In the genomic region with DNA sequence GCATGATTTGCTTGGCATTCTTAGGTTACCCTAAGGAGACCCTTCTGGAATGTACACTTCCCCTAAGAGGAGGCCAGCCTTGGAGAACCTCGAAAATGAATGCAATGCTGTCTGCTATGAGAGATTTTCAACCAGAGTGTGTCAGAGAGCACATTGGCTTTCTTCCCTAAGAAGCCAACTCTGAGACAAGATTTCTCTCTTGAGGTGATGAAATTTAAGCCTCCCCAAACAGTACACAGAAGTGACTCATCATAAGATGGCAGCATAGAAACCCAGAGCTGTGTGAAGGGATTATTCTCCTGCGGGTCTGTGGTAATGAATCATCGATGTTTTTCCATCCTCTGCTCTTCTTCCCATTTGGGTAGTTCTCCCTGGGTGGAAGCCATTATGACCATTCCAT, we compare ENCODE assay signal across 27 mouse cellular contexts.
A peak's percentile ranks its signal among the peaks of the same experiment; 100 is the strongest.
DNase-seq lines count a peak whose midpoint lies in the region; ATAC-seq and TF ChIP-seq lines count a peak whose summit lies in the region.
"Had no signal": no experiment of that assay in that cellular context is flagged by ENCODE, and none has a peak within 500 bp of the region (broad histone marks: within the 10 kb centered on the region; RNA-seq: fewer than 3 reads in every experiment).

No protein-coding gene starts in this region.

- CTCF ChIA-PET in Patski (lab: Charles Lee) = interaction anchor here (0.8 to 2.0 kb wide), 3 partner anchors 8 to 532 kb away, joined by 3 to 5 read pairs (median 3); no protein-coding TSS in a partner anchor

- no peaks in the 10 kb centered on the region for H3K4me1 ChIP-seq in hindbrain, embryonic 13.5 days (replicated peaks)
- H3K4me1 ChIP-seq: forebrain, embryonic 10.5 days; heart, embryonic 10.5 days; hindbrain, embryonic 15.5 days; liver, embryonic 12.5 days; midbrain, embryonic 10.5 days; midbrain, embryonic 15.5 days had no signal

- no peaks in the 10 kb centered on the region for H3K79me3 ChIP-seq in C2C12 (ENCODE audit: low read depth)

- ATAC-seq in Patski = peak; percentile 95
- ATAC-seq in hindbrain, embryonic 13.5 days (ENCODE audit: low FRiP score) = no peak
- ATAC-seq in CD4-positive, CD25-positive, alpha-beta regulatory T cell, adult 4 months = no peak
- ATAC-seq: forebrain, embryonic 16.5 days; liver, embryonic 12.5 days; liver, postnatal 0 days; midbrain, embryonic 15.5 days had no signal

- no peak overlapping the region for H3K4me2 ChIP-seq in hindbrain, embryonic 13.5 days
- H3K4me2 ChIP-seq: hindbrain, embryonic 15.5 days; liver, embryonic 12.5 days; midbrain, embryonic 15.5 days had no signal

- no peak overlapping the region for H3K27ac ChIP-seq in hindbrain, embryonic 13.5 days
- H3K27ac ChIP-seq: forebrain, embryonic 10.5 days; heart, embryonic 10.5 days; hindbrain, embryonic 15.5 days; liver, embryonic 12.5 days; macrophage; midbrain, embryonic 10.5 days; midbrain, embryonic 15.5 days had no signal

- no peaks in the 10 kb centered on the region for H3K79me2 ChIP-seq in C2C12 (ENCODE audit: control insufficient read depth, insufficient read depth)

- WGBS in hindbrain, embryonic 13.5 days = 92% methylated on average over 3 of the region's 3 CpGs

- H3ac ChIP-seq in C2C12 (ENCODE audit: control insufficient read depth, insufficient read length, low read depth) = no peak overlapping the region

- in situ Hi-C loops in Patski (cut with MboI; ENCODE audit: low pct_unique_long_range_greater_than_20kb) = loop anchor here (25.0 kb wide), 1 partner anchor 230 kb away; a partner anchor contains a TSS

- H3K4me3 ChIP-seq in C2C12 (ENCODE audit: insufficient read depth, poor library complexity, severe bottlenecking) = no peak overlapping the region
- no peak overlapping the region for H3K4me3 ChIP-seq in hindbrain, embryonic 13.5 days
- H3K4me3 ChIP-seq: forebrain, embryonic 10.5 days; heart, embryonic 10.5 days; hindbrain, embryonic 15.5 days; liver, embryonic 12.5 days; midbrain, embryonic 10.5 days; midbrain, embryonic 15.5 days had no signal

- TF ChIP-seq CTCF in C2C12 (IDR thresholded peaks at IDR 0.05; ENCODE audit: control insufficient read depth, insufficient read depth, insufficient read length) (no peak), Patski (IDR thresholded peaks at IDR 0.05) (no peak)

- no peaks in the 10 kb centered on the region for H3K36me3 ChIP-seq in C2C12 (ENCODE audit: control insufficient read depth, insufficient read depth)
- H3K36me3 ChIP-seq in hindbrain, embryonic 13.5 days = no peaks in the 10 kb centered on the region
- H3K36me3 ChIP-seq: forebrain, embryonic 10.5 days; heart, embryonic 10.5 days; hindbrain, embryonic 15.5 days; liver, embryonic 12.5 days; midbrain, embryonic 10.5 days; midbrain, embryonic 15.5 days had no signal

- POLR2A ChIA-PET in Patski (lab: Charles Lee) = no interaction called here

- DNase-seq in Patski (ENCODE audit: low read depth, low spot score) = peak; percentile 99
- peak; percentile 70 for DNase-seq in fibroblast of lung, adult 2 months (ENCODE audit: low read depth)
- DNase-seq in adrenal gland, postnatal 14 days = no peak
- DNase-seq in heart, postnatal 4 days = no peak
- DNase-seq: cerebellum, adult 8-10 months; cerebellum, postnatal 25 days; gastrocnemius, postnatal 14 days; heart, adult 11 months; kidney, adult 2 months; kidney, postnatal 4 days; layer of hippocampus, postnatal 36 days; left cerebral cortex, postnatal 4 days; liver, postnatal 0 days; right cerebral cortex, postnatal 25 days; spleen, adult 18-20 months; thymus, postnatal 25 days had no signal

- H3K9ac ChIP-seq in hindbrain, embryonic 13.5 days = no peak overlapping the region
- H3K9ac ChIP-seq: hindbrain, embryonic 15.5 days; liver, embryonic 12.5 days; liver, postnatal 0 days; midbrain, embryonic 15.5 days had no signal

- H3K27me3 ChIP-seq in C2C12 (ENCODE audit: control insufficient read depth, insufficient read depth, insufficient read length) = no peaks in the 10 kb centered on the region
- H3K27me3 ChIP-seq in Patski = no peaks in the 10 kb centered on the region
- H3K27me3 ChIP-seq in hindbrain, embryonic 13.5 days = no peaks in the 10 kb centered on the region
- H3K27me3 ChIP-seq: hindbrain, embryonic 15.5 days; liver, embryonic 12.5 days; midbrain, embryonic 15.5 days had no signal

- H3K9me3 ChIP-seq in hindbrain, embryonic 13.5 days = no peaks in the 10 kb centered on the region
- H3K9me3 ChIP-seq: forebrain, embryonic 10.5 days; heart, embryonic 10.5 days; hindbrain, embryonic 15.5 days; liver, embryonic 12.5 days; midbrain, embryonic 10.5 days; midbrain, embryonic 15.5 days had no signal

TF ChIP-seq in C2C12, 6 proteins besides CTCF, POLR2A, EP300 and RAD21:
- TF ChIP-seq MAX (IDR thresholded peaks at IDR 0.05) = peak; percentile 83
- TF ChIP-seq FOSL1 (IDR thresholded peaks at IDR 0.05; ENCODE audit: insufficient read depth, low read length, poor library complexity, severe bottlenecking) = peak; percentile 87
- TF ChIP-seq USF1 (IDR thresholded peaks at IDR 0.05; ENCODE audit: low read depth) = no peak
- TF ChIP-seq CEBPB (IDR thresholded peaks at IDR 0.05; ENCODE audit: low read depth) = peak; percentile 70

Comparison
In these comparisons a context has a peak if more than half of its experiments do, and no peak if none do; other contexts are left out.
1. DNase-seq: peak in Patski (single experiment) and fibroblast of lung, adult 2 months (single experiment); none in adrenal gland, postnatal 14 days (single experiment) and heart, postnatal 4 days (single experiment).